Mouse (Mus musculus): ENCODE results near the gene Stub1. TPM values are rescaled to one million over a fixed set of nuclear protein-coding genes. Genes with fewer than 3 reads are reported as not detected.
"Not testable (repeated sequence)": the region's sequence is repeated elsewhere in the genome, so short reads cannot be mapped to it uniquely, and the experiment has no call there.

Gene Stub1
- polyA plus RNA-seq, 1 experiment from 2014 or later = 338 TPM

GRCm38 (mm10) chr17:25876347-25876915, 43.2 kb upstream of the Stub1 start:
- Histone ChIP-seq H3K4me2 (replicated peaks) (peak overlapping the region; percentile 88), H3K27ac (no peak overlapping the region; the same call in 1 of the 2 replicates), H3K9me3 (no peaks in the 10 kb centered on the region), H3K27me3 (no peaks in the 10 kb centered on the region), H3K4me3 (peak overlapping the region; percentile 77), H3K9ac (peak overlapping the region; percentile 71; the same call in 1 of the 2 replicates), H3K36me3 (peaks cover 17% of the 10 kb centered on the region), H3K4me1 (peaks cover 31% of the 10 kb centered on the region)
- 53% methylated on average over 10 of the region's 10 CpGs for WGBS
- ATAC-seq (ENCODE audit: insufficient number of reproducible peaks, insufficient read depth, low FRiP score, low TSS enrichment) = no peak

- peaks cover 22% of the 10 kb centered on the region for H3K4me1 ChIP-seq
- peak; percentile 86 for ATAC-seq (ENCODE audit: insufficient number of reproducible peaks, insufficient read depth, low FRiP score, low TSS enrichment)
These were observed 42.2 kb upstream of the Stub1 start for GRCm38 (mm10) chr17:25875171-25876136.

GRCm38 (mm10) chr17:25874721-25875170, 41.5 kb upstream of the Stub1 start, which contains the start of gene Mettl26:
Gene Mettl26 (plus strand): TSS chr17:25875074.
- peaks cover 16% of the 10 kb centered on the region for H3K4me1 ChIP-seq
- peak within 1 kb of the TSS; percentile 88 for H3K4me2 ChIP-seq (replicated peaks)
- H3K36me3 ChIP-seq = peaks cover 17% of the 10 kb centered on the region
- H3K27me3 ChIP-seq = no peaks in the 10 kb centered on the region
- H3K27ac ChIP-seq = peak within 1 kb of the TSS; percentile 87
- ATAC-seq (ENCODE audit: insufficient number of reproducible peaks, insufficient read depth, low FRiP score, low TSS enrichment) = no peak
- no peaks in the 10 kb centered on the region for H3K9me3 ChIP-seq
- peak within 1 kb of the TSS; percentile 77 for H3K4me3 ChIP-seq
- H3K9ac ChIP-seq = peak within 1 kb of the TSS; percentile 71
- 2% methylated on average over 25 of the region's 25 CpGs for WGBS

More at GRCm38 (mm10) chr17:25875171-25876136, 42.2 kb upstream of the Stub1 start:
- 1% methylated on average over 59 of the region's 59 CpGs for WGBS
- H3K27ac ChIP-seq = peak overlapping the region; percentile 87
- peak overlapping the region; percentile 77 for H3K4me3 ChIP-seq
- H3K9ac ChIP-seq = peak overlapping the region; percentile 71
- no peaks in the 10 kb centered on the region for H3K27me3 ChIP-seq
- H3K9me3 ChIP-seq = no peaks in the 10 kb centered on the region
- peaks cover 17% of the 10 kb centered on the region for H3K36me3 ChIP-seq
- peak overlapping the region; percentile 88 for H3K4me2 ChIP-seq (replicated peaks)

- 8% methylated on average over 14 of the region's 14 CpGs for WGBS
- H3K9me3 ChIP-seq = no peaks in the 10 kb centered on the region
- H3K27ac ChIP-seq = peak overlapping the region; percentile 87
- H3K4me3 ChIP-seq = peak overlapping the region; percentile 77
- peak overlapping the region; percentile 41; the same call in 1 of the 2 replicates for H3K9ac ChIP-seq
- no peaks in the 10 kb centered on the region for H3K27me3 ChIP-seq
- H3K36me3 ChIP-seq = peaks cover 16% of the 10 kb centered on the region
- peak overlapping the region; percentile 88 for H3K4me2 ChIP-seq (replicated peaks)
- no peak for ATAC-seq (ENCODE audit: insufficient number of reproducible peaks, insufficient read depth, low FRiP score, low TSS enrichment)
- H3K4me1 ChIP-seq = peaks cover 16% of the 10 kb centered on the region
These were observed 41.0 kb upstream of the Stub1 start for GRCm38 (mm10) chr17:25874148-25874720.

- Histone ChIP-seq H3K4me2 (replicated peaks) (peak overlapping the region; percentile 88), H3K9ac (no peak overlapping the region), H3K36me3 (peaks cover 10% of the 10 kb centered on the region; the same call in 1 of the 2 replicates), H3K27ac (no peak overlapping the region), H3K27me3 (no peaks in the 10 kb centered on the region), H3K4me1 (peaks cover 21% of the 10 kb centered on the region), H3K4me3 (no peak overlapping the region), H3K9me3 (no peaks in the 10 kb centered on the region)
- WGBS = 68% methylated on average over 11 of the region's 11 CpGs
- ATAC-seq (ENCODE audit: insufficient number of reproducible peaks, insufficient read depth, low FRiP score, low TSS enrichment) = no peak
These were observed 40.4 kb upstream of the Stub1 start for GRCm38 (mm10) chr17:25873405-25874147.

GRCm38 (mm10) chr17:25872676-25873075, 39.5 kb upstream of the Stub1 start:
- H3K4me1 ChIP-seq = peaks cover 26% of the 10 kb centered on the region
- 82% methylated on average over 3 of the region's 3 CpGs for WGBS

GRCm38 (mm10) chr17:25871566-25871965, 38.4 kb upstream of the Stub1 start:
- not testable (repeated sequence) for H3K9me3 ChIP-seq; H3K27ac ChIP-seq; ATAC-seq (ENCODE audit: insufficient number of reproducible peaks, insufficient read depth, low FRiP score, low TSS enrichment); H3K9ac ChIP-seq; H3K36me3 ChIP-seq; H3K4me3 ChIP-seq; H3K4me2 ChIP-seq (replicated peaks); H3K27me3 ChIP-seq
- peaks cover 25% of the 10 kb centered on the region for H3K4me1 ChIP-seq

More at GRCm38 (mm10) chr17:25872676-25873075, 39.5 kb upstream of the Stub1 start:
- no peak overlapping the region for H3K27ac ChIP-seq
- no peaks in the 10 kb centered on the region for H3K9me3 ChIP-seq
- H3K4me2 ChIP-seq (replicated peaks) = no peak overlapping the region
- no peak overlapping the region for H3K9ac ChIP-seq
- peaks cover 1% of the 10 kb centered on the region; the same call in 1 of the 2 replicates for H3K36me3 ChIP-seq
- H3K4me3 ChIP-seq = no peak overlapping the region
- no peaks in the 10 kb centered on the region for H3K27me3 ChIP-seq
- no peak for ATAC-seq (ENCODE audit: insufficient number of reproducible peaks, insufficient read depth, low FRiP score, low TSS enrichment)

GRCm38 (mm10) chr17:25869954-25870353, 36.8 kb upstream of the Stub1 start:
- Histone ChIP-seq H3K4me3 (no peak overlapping the region), H3K4me2 (replicated peaks) (no peak overlapping the region), H3K27ac (no peak overlapping the region), H3K27me3 (no peaks in the 10 kb centered on the region), H3K9ac (no peak overlapping the region), H3K36me3 (no peaks in the 10 kb centered on the region), H3K9me3 (no peaks in the 10 kb centered on the region), H3K4me1 (peaks cover 17% of the 10 kb centered on the region)
- no peak for ATAC-seq (ENCODE audit: insufficient number of reproducible peaks, insufficient read depth, low FRiP score, low TSS enrichment)
- 89% methylated on average over 2 of the region's 2 CpGs for WGBS

- no peak overlapping the region for H3K27ac ChIP-seq
- H3K4me1 ChIP-seq = peaks cover 17% of the 10 kb centered on the region
- H3K27me3 ChIP-seq = no peaks in the 10 kb centered on the region
- H3K4me2 ChIP-seq (replicated peaks) = no peak overlapping the region
- H3K9me3 ChIP-seq = no peaks in the 10 kb centered on the region
- no peak for ATAC-seq (ENCODE audit: insufficient number of reproducible peaks, insufficient read depth, low FRiP score, low TSS enrichment)
- no peak overlapping the region for H3K4me3 ChIP-seq
- H3K9ac ChIP-seq = no peak overlapping the region
- WGBS = 92% methylated on average over 8 of the region's 8 CpGs
- H3K36me3 ChIP-seq = no peaks in the 10 kb centered on the region
These were observed 36.3 kb upstream of the Stub1 start for GRCm38 (mm10) chr17:25869498-25869897.

GRCm38 (mm10) chr17:25868601-25869191, 35.5 kb upstream of the Stub1 start, which contains the start of gene Mcrip2:
Gene Mcrip2 (minus strand): TSS chr17:25868764.
- Histone ChIP-seq H3K27me3 (no peaks in the 10 kb centered on the region), H3K4me2 (replicated peaks) (peak within 1 kb of the TSS; percentile 87), H3K9me3 (no peaks in the 10 kb centered on the region), H3K36me3 (no peaks in the 10 kb centered on the region), H3K27ac (peak within 1 kb of the TSS; percentile 33; the same call in 1 of the 2 replicates), H3K4me1 (peaks cover 14% of the 10 kb centered on the region), H3K9ac (peak within 1 kb of the TSS; percentile 38), H3K4me3 (peak within 1 kb of the TSS; percentile 67)
- ATAC-seq (ENCODE audit: insufficient number of reproducible peaks, insufficient read depth, low FRiP score, low TSS enrichment) = peak; percentile 84
- WGBS = under 1% methylated on average over 24 of the region's 24 CpGs
